Mouse (Mus musculus) adrenal gland, postnatal 10 days (tissue): Measurements from ENCODE around the gene Tsc22d4. TPM values are rescaled to one million over a fixed set of nuclear protein-coding genes. Genes with fewer than 3 reads are reported as not detected.
"Not testable (repeated sequence)": the region's sequence is repeated elsewhere in the genome, so short reads cannot be mapped to it uniquely, and the experiment has no call there.

ENCODE experiments used
- DNase-seq: peaks from one replicate; pipeline ENCODE4 v3.0.0; 2021; ENCODE audit warnings: mixed read lengths
- total RNA-seq, 2 experiments: library from RNA; stranded (reverse); gene quantifications; 2 replicates each; pipeline ENCODE4 v1.2.3; 2021

The Tsc22d4 gene
- total RNA-seq, 2 experiments from 2014 or later, result 88.3 to 101 TPM

DNA sequence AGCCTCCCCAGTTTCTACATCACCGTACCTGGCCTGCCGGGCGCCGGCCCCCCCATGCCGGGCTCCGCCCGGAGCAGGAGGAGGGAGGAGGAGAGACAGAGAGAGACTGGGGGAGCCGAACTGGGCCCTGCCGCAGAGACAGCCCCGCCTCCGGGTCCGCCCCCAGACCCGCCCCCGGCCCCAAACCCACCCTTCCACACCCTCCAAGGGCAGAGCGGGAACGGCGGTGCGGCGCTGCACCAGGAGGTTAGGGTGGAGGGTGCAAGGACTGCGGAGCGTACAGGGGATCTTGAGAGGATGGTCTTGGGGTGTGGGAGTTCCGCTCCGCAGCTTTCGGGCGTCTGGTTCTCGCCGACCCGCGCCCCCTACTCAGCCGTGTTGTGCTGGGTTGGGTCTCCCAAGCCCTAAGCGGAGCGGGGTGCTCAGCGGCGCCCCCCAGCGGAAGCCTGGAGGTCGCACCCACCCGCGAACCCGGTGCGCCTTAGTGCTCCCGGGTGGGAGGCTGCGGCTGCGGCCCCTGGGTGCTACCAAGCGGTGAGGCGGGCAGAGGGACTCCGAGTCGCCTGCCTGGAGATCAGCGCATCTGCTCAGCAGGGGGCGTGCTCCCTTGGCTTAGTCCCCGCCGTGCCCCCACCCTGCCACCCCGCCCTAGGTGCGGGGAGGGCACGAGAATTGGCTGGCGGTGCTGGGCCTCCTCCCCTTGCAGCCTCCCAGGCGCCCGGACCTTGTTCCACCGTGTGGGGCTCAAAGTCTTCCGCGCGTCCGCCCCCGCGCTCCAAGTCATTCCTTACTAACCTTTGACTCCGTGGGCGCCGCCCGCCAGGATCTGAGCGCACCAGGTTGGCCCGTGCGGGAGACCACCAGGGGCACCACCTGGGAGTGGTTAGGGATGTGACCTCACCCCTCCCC lies 4.3 kb upstream of the Tsc22d4 start, which contains the start of gene Nyap1:
Gene Nyap1 (minus strand): TSS at position 585 of the 909 bp plus-strand sequence.
- peak; percentile 87 for DNase-seq

DNA sequence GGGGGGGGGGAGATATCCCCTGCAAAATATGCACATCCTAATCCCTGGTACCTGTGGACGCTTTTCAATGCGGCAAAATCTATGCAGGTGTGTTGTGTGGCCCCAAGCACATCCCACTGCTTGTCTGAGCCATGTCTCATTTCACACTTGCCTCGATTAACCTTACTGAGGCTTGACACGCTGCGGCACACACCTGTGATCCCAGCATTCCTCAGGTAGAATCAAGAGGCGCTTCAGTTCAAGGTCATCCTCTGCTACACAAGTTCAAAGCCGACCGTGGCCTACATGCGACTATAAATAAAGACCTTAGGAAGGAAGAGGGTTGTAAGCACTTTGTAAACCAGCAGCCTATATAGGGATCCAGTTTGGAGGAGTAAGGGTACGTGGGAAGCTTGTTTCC lies 3.5 kb upstream of the Tsc22d4 start:
- DNase-seq, result no peak

DNA sequence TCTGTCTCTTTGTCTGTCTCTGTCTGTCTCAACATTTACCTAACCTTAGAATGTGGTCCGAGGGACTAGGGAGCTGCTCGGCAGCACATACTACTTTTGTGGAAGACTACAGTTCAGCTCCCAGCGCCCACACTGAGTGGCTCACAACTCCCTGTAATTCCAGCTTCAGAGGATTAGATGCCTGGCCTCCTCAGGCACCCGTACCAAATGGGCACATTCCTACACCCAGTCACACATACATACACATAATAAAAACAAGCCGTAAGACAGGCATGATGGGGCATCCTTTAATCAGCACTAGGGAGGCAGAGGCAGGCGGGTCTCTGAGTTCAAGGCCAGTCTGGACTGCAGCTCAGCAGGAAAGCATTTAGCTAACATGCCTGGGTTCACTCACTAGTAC lies 2.7 kb upstream of the Tsc22d4 start:
- no peak for DNase-seq

DNA sequence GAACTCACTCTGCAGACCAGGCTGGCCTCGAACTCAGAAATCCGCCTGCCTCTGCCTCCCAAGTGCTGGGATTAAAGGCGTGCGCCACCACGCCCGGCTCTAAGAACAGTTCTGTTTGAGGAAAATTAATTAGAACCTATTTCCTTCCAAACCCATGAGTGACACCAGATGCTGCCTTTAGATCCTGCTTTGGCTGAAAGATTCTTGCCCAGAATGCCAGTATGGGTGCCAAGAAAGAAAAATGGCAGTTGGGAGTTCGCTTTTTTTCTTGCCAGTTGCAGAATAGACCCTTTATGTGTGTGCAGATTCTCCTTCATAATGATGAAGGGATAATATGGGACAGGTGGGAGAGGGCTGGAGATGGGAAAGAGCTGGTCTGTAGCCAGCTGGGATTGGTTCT lies 1.3 kb upstream of the Tsc22d4 start:
- DNase-seq, result no peak

DNA sequence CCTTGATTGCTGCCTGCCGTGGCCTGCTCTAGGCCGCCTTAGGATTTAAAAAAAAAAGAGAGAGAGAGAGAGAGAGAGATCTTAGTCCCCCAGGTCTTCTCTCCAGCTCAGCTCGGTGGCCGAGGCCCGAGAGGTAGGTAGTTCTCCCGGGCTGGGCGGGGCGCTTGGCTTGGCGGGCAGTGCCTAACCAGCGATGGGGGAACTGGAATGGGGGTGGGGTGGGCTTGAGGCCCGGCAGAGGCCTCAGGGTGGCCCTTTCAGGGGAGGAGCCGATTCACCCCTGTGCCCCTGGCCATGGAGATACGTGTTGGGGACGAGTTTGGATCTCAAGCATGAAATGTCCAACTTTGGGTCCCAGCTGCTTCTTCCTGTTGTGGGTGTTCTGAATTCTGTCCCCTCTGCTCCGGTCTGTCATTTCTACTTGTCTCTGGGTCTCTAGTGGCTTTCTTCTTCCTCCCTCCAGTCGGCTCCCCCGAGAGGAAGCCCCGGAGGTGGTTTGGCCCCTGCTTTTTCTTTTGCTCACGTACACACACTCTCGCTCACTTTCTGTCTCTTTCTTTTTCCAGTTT lies 836 bp downstream of the Tsc22d4 start:
- peak; percentile 84 for DNase-seq

DNA sequence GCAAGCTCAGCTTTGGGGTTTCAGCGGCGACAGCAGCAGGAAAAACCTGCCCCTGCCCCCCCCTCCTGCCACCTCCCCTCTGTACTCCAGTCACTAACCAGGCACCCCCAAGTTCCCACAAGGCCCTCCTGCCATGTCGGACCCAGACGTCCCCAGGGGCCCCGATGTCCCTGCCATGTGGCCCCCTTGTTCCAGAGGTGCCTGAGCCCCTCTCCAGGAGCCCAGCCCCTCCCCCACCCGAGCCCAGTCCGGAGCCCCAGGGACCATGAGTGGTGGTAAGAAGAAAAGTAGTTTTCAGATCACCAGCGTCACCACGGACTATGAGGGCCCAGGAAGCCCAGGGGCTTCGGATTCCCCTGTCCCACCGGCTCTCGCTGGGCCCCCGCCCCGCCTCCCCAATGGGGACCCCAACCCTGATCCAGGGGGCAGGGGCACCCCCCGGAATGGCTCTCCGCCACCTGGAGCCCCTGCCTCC lies 1.4 kb downstream of the Tsc22d4 start:
- peak; percentile 59 for DNase-seq

DNA sequence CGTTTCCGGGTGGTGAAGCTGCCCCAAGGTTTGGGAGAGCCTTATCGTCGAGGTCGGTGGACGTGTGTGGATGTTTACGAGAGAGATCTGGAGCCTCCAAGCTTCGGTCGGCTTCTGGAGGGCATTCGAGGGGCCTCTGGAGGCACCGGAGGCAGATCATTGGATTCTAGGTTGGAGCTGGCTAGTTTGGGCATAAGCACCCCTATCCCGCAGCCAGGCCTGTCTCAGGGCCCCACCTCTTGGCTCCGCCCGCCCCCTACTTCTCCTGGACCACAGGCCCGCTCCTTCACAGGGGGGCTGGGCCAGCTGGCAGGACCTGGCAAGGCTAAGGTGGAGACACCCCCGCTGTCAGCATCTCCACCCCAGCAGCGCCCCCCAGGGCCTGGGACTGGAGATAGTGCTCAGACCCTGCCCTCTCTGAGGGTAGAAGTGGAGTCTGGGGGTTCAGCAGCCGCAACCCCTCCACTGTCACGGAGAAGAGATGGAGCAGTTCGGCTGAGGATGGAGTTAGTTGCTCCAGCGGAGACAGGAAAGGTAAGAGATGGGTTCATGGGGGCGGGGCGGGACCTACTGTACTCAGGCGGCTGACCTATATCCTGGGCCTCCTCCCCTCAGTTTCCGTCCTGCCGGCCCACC lies 1.9 kb downstream of the Tsc22d4 start:
- DNase-seq, result peak; percentile 64

DNA sequence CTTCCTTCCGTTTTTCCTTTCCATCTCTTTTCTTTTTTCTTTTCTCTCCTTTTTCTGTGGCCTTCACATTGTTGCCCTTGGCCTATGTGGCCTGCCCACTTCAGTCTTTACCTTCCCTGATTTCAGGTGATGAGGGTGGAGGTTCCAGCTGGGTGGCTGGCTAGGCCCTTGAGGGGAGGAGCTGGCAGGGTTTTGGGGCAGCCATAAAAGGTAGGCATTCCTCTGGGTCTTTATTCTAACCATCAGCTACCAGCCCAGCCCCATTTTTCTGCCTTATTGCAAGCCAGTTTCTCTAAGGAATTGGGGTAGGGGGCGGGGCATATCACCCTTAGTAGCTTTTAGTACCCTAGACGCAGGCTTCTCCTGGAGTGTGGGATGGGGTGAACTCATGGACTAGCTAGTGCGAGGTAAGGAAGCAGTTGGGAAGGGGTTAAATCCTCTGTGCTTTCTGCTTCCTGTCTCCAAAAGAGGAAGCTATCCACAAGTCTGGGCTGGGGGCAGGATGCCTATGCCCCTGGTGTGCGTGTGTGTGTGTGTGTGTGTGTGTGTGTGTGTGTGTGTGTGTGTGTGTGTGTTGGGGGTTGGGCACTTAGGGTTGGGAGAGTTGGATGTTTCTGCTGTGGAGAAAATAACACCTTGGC lies 2.7 kb downstream of the Tsc22d4 start:
- peak; percentile 29 for DNase-seq

DNA sequence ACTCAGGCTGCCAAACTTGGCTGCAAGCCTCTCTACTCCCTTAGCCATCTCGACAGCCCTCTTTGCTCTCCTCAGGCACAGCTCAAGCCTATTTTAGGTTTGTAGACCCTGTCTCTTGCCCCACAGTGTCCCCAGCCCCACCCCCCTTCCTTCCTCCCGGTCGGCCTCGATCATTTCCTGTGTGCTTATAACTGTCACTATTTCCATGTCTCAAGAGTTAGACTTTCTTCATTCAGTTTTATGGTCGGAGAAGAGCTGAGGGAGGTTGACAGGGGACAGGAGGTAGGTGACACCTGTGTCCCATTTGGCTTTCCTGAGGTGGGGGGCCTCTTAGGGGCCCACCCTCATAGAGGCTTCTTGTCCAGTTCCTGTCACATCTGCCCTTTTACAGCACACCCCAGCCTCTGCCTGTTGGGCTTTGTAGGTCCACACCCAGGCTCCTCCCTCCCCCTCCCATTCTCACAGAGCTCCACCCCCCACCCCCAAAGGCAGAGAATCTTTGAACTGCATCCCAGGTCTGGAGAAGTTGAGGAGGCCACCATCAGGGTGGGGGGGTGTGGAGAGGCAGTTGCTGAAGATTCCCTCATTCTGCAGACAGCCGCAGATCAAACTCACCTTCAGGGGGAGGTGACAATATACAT lies 3.8 kb downstream of the Tsc22d4 start:
- peak; percentile 28 for DNase-seq

DNA sequence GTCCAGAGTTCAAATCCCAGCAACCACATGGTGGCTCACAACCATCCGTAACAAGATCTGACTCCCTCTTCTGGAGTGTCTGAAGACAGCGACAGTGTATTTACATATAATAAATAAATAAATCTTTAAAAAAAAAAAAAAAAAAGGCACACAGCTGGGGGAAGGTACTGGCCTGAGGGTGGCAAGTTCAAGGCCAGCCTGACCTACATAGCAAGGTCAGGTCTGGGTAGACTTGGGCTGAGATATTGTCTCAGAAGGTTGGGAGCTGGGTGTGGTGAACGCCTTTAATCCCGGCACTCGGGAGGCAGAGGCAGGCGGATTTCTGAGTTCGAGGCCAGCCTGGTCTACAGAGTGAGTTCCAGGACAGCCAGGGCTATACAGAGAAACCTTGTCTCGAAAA lies 4.7 kb downstream of the Tsc22d4 start:
- not testable (repeated sequence) for DNase-seq

DNA sequence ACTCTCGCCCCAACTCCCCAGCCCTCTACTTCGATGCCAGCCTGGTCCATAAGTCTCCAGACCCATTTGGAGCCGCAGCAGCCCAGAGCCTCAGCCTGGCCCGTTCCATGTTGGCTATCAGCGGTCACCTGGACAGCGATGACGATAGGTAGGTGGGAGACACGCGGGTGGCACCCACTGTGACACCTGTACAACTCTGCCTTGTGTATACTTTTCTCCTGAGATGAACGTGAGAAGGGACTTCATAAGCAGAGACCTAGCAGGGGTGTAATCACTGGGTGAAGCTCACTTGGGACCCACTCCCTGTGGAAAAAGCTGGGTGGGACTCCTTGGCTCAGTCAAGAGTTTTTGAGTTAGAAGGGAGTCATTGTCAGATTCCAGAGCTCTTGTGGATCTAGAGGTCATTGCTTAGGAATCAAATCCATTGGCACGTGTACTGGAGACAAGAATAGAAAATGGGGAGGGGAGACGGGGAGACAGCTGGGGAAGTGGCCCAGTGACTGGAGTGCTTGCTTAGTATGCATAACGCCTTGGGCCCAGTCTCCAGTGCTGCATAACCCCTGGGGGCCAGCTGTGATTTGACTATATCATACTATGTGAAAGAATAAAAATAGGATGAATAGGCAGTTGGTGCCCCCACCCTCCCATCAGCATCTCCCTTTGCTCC lies 5.8 kb downstream of the Tsc22d4 start:
- no peak for DNase-seq

DNA sequence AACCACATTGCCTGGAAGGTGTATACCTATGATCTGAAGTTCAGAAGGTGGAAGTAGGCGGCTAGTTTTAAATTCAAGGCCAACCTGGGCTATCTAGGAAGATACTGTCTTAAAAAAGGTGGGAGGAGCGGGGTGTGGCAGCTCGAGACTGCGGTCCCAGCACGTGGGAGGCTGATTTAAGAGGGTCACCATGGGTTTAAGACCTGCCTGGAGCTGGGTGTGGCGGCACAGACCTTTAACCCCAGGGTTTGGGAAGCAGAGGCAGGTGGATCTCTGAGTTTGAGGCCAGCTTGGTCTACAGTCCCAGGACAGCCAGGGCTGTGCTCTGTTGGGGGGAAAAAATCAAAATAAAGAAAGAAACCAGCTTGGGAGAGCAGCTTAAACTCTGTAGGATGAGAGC lies 6.5 kb downstream of the Tsc22d4 start:
- no peak for DNase-seq

DNA sequence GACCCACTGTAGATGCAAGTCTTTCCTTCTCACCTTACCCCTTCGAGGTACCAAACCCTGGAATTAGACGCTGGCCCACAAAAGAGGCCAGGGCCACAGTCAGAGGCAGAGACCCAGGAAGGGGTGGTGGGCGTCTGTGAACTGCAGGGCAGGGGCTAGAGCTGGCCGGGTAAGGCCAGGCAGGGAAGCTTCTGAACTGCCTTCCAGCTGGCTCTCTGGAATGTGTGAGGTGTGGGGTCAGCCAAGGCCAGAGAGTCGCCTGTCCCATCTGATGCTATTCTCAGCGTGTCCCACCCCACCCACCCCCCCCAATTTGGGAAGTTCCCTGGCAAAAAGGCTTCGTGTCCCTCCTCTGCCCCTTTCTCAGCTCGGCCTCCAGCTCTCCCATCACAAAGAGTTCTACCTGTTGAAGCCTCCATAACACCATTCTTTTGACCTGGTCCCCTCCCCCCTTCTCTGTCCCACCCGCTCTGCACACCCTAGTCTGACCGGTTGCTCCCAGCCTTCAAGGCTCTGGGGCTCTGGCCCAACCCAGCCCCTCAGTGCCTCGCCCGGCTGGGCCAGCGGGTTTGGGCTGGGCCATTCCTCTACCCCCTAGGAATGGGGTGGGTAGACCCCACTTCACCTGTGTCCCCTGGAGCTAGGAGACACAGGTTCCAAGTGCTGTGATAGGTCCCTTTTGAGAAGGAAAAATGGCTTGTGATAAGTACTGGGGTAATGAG lies 7.7 kb downstream of the Tsc22d4 start:
- DNase-seq, result no peak

DNA sequence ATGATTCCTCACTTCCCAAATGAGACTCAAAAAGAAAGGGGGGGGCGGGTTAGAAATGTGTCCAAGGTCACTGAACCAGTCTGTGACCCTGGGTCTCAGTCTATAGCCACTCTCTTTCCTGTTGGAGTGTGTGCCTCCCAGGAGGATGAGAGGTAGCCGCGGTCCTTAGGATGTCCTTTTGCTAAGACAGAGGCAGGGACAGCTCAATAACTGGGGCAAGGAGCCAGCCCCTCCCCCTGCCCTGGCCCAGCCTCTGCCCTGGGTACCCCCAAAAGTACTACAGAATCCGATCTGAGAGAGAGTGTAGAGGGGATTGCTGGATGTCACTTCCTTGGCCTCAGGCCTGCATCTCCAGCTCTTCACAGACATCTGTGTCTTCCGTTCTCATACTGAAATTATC lies 9.9 kb downstream of the Tsc22d4 start:
- no peak for DNase-seq

DNA sequence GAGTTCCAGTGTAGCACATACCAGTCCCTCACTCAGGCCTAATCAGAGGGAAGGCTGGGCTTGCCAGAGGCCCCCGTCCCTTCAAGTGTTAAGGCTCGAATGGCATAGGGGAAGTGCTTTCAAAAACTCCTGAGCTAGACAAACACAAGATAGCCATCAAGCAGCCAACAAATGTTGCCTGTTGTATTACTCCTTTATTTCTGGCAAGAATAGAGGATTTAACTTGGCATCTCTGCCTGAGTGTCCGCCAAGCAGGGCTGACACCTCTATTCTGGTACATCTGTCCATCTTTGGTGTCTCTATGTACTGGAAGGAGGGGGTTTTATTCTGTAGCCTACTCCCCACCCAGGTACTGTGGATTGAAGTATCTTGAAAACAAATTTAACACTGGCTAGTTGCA lies 10.6 kb downstream of the Tsc22d4 start:
- DNase-seq, result no peak

DNA sequence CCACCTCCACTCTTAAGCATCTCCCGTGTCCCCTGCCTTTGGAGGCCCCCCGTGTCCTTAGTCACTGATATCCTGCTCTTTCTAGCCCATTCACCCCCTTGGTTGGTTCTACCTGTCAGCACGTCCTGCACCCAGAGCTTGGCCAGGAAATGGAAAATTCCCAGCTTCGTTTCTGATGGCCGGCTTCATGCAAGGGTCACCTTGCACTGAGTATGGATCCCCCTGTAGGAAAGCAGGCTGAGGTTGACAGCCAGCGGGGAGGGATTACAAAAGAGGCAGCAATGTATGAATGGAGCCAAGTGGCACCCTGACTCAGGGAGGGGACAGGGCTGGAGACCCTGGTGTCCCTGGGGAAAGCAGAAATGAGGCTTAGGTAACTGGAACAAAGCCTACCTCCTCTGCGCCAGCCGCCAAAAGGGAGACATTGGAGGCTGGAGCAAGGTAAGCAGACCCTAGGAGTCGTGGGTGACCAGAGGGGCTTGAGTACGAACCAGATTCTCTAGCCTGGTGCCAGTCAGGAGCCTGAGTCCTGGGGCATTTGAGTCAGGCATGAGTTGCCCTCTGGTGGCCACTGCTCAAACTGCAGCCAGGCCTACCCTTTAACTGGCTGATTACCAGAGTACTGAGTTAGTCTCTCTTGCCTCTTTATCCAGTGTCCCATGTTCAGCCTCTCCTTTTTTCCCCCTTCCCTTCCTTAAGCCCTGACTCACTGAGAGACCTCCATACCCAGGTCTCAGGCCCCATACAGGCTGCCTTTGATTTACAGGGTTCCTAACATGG lies 11.5 kb downstream of the Tsc22d4 start:
- DNase-seq, result peak; percentile 92

DNA sequence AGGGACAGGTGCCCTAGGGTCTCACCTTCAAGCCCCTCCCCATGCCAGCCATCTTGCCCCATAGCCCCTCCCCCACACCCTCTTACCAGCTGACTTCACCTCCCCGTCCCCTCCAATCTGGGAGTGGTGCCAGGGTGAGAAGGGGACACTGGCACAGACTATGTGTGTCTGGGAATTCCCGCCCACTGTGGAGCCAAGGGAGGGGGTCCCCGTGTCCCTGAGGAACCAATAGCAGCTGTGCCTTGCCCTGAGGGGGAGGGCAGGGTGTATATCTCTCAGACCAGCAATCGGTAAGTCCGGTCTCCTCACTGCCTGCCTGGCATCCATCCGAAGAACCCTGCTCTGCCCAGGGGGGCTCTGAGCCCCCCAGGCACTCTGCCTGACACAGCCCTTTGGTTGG lies 12.4 kb downstream of the Tsc22d4 start:
- DNase-seq, result peak; percentile 41

DNA sequence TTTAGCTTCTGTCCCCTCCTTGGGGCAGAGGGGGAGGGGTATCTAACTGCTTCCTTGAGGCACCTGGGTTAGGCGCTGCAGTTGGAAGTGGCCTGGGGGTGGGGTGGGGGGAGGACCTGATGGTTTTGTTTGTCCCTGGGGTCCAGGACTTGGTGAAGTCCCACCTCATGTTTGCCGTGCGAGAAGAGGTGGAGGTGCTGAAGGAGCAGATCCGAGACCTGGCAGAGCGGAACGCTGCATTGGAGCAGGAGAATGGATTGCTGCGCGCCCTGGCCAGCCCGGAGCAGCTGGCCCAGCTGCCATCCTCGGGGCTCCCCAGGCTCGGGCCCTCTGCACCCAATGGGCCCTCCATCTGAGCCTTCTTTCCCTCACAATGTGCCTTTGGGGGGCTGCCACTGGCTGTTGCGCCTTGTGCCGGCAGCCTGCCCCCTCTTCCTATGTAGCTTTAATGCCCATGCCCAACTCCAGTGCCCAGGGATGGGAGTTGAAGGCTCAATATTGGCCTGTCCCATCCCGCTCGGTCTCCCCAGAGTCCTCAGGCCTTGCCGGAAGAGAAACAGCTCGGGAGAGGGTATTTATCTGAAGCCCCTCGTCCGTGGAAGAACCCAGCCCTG lies 13.5 kb downstream of the Tsc22d4 start:
- DNase-seq, result no peak

DNA sequence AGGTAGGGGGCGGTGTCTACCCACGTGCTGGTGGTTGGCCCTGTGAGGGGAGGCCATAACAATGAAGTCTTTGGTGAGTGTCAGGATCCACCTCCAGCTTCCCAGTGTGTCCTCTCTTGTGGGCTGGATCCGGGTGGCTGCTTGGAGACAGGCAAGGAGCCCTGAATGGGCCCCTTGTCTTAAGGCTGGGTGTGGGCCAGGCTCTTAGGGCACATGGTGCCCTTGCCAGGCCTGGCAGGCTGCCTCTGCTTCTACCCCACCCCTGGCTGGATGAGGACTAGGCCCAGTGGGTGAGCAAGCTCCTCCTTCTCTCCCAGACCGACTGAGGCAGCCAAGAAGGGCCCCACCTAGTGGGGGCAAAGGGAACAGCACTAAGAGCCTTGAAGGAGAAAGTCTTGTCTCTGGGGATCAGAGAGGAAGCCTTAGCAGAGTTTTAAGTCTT lies 14.5 kb downstream of the Tsc22d4 start:
- DNase-seq, result peak; percentile 90
